Mouse (Mus musculus) stomach, embryonic 15.5 days (tissue): Measurements from ENCODE around the gene Etfbkmt. TPM values are rescaled to one million over a fixed set of nuclear protein-coding genes. Genes with fewer than 3 reads are reported as not detected.
"Not testable (repeated sequence)": the region's sequence is repeated elsewhere in the genome, so short reads cannot be mapped to it uniquely, and the experiment has no call there.

Source experiments
- ATAC-seq: fragments of 200-750 bp; cut with Nextera tagmentation; 2 replicates; pipeline ENCODE4 v1.8.0; 2017; ENCODE audit warnings: low read depth, moderate number of reproducible peaks, moderate TSS enrichment; ENCODE audit not compliant: insufficient read depth, low FRiP score
- H3K27ac ChIP-seq: fragments of 300-500 bp; sonication (generic); 2 replicates; pipeline ENCODE4 v1.5.1; 2015; ENCODE audit warnings: mild to moderate bottlenecking, inconsistent platforms
- H3K27me3 ChIP-seq: fragments of 300-500 bp; sonication (generic); replicated peaks from 2 replicates; pipeline ENCODE4 v1.6.1; 2015; ENCODE audit warnings: inconsistent platforms
- H3K36me3 ChIP-seq: fragments of 300-500 bp; sonication (generic); 2 replicates; pipeline ENCODE4 v1.6.1; 2015; ENCODE audit warnings: inconsistent platforms
- H3K4me1 ChIP-seq: fragments of 300-500 bp; sonication (generic); 2 replicates; pipeline ENCODE4 v1.6.1; 2015; ENCODE audit warnings: inconsistent platforms
- H3K4me2 ChIP-seq: fragments of 300-500 bp; sonication (generic); 2 replicates; pipeline ENCODE4 v1.6.1; 2015; ENCODE audit warnings: mild to moderate bottlenecking, inconsistent platforms
- H3K4me3 ChIP-seq: fragments of 300-500 bp; sonication (generic); replicated peaks from 2 replicates; pipeline ENCODE4 v1.5.1; 2015; ENCODE audit warnings: inconsistent platforms
- H3K9ac ChIP-seq: fragments of 300-500 bp; sonication (generic); 2 replicates; pipeline ENCODE4 v1.6.1; 2015; ENCODE audit warnings: inconsistent platforms
- H3K9me3 ChIP-seq: fragments of 300-500 bp; sonication (generic); 2 replicates; pipeline ENCODE4 v1.6.1; 2016; ENCODE audit warnings: inconsistent platforms
- WGBS: fragments of 180-500 bp; shearing (Covaris S2); methylation state at CpG from one replicate; pipeline ENCODE4 v1.1.7; 2015; 5-methylcytosine and 5-hydroxymethylcytosine counted together
- polyA plus RNA-seq: library from polyadenylated mRNA; unstranded; fragments of >200 nt; fragmentation: Nextera tagmentation; extraction: Ambion mirVana; gene quantifications from 2 replicates; pipeline ENCODE4 v1.2.1, GENCODE M21; 2015

The Etfbkmt gene
- polyA plus RNA-seq, 1 experiment from 2014 or later = 16.7 TPM

DNA sequence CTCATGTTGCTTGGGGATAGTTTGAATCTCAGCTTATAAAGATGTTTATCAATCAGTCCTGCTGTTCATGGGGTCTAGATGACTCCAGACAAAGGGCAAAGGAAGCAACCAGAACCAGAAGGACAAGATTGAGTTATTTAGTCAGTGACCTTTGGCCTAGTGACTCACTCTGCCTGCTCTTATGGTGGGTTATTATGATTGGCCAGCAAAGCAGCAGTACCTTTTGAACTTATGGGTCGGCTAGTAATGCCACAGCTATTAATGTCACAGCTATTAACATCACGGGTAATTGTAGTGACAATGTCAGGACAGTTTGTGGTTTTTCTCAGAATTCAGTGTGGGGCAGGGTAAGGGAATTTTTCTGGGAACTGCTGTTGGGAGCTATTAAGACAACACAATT, 1.7 kb upstream of the Etfbkmt start:
- no peak for ATAC-seq
- H3K4me1 ChIP-seq = no peaks in the 10 kb centered on the region
- no peak overlapping the region for H3K9ac ChIP-seq
- no peaks in the 10 kb centered on the region for H3K9me3 ChIP-seq
- no peak overlapping the region for H3K27ac ChIP-seq
- no peak overlapping the region for H3K4me3 ChIP-seq
- H3K36me3 ChIP-seq = no peaks in the 10 kb centered on the region
- 58% methylated on average over 2 of the region's 2 CpGs for WGBS
- H3K4me2 ChIP-seq = no peak overlapping the region
- H3K27me3 ChIP-seq = no peaks in the 10 kb centered on the region

DNA sequence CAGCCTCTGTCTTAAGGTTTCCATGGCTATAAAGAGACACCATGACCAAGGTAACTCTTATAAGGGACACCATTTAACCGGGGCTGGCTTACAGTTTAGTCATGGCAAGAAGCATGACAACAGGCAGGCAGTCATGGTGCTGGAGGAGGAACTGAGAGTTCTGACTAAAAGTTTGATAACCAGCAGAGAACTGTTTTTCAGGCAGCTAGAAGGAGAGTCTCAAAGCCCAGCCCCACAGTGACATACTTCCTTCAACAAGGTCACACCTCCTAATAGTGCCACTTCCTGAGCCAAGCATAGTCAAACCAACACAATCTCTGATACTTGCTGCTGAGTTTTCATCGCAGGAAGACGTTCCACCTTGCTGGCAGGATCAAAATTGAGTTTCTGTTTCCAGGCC, 638 bp upstream of the Etfbkmt start:
- 90% methylated on average over 3 of the region's 3 CpGs for WGBS

DNA sequence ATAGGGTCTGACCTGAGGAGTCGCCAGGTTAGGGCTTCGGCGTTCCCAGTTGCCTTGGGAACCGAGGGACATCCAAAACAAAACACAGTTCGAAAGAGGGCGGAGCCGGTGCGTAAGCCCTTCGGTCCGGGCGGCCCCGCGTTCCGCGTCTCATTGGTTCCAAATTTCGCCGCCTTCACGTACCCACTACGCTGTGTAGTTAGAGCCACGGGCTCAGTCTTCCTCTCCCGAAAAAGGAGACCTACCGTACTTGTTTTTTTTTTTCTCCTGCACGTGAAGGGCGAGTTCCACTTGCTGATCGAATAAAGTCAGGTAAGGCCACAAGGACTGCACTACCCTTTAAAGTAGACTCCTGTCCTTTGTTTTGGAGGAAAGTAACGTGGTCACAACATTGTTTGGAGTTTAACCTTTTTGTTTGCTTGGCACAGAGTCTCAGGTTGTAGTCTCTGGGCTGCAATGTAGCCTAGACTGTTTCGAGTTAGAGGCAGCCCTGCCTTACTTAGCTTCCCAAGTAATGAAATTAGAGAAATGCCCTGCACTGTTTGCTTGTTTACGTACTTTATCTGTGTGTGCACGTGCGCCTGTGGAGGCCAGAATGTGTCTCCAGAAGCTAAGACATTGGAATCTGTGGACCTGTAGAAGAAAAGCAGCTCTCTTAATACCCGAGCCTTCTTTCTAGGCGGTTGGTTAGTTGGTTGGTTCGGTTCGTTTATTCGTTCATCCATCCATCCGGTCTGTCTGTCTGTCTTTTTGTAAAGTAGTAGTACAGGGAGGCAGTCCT, 1.9 kb downstream of the Etfbkmt start:
- 5% methylated on average over 36 of the region's 36 CpGs for WGBS
- peak; percentile 96 for ATAC-seq
- Histone ChIP-seq H3K4me2 (peak overlapping the region; percentile 63), H3K36me3 (peaks cover 13% of the 10 kb centered on the region), H3K27me3 (no peaks in the 10 kb centered on the region), H3K4me3 (peak overlapping the region; percentile 55), H3K9me3 (no peaks in the 10 kb centered on the region), H3K27ac (peak overlapping the region; percentile 71), H3K9ac (peak overlapping the region; percentile 50), H3K4me1 (no peaks in the 10 kb centered on the region)

More for the DNA sequence above, 638 bp upstream of the Etfbkmt start:
- H3K9ac ChIP-seq = no peak overlapping the region
- H3K27me3 ChIP-seq = no peaks in the 10 kb centered on the region
- H3K9me3 ChIP-seq = no peaks in the 10 kb centered on the region
- H3K27ac ChIP-seq = no peak overlapping the region
- H3K36me3 ChIP-seq = 0 out of 2 replicates have a peak, but pooled peaks cover under 1% of the 10 kb centered on the region
- no peak overlapping the region for H3K4me2 ChIP-seq
- ATAC-seq = no peak
- H3K4me3 ChIP-seq = no peak overlapping the region
- H3K4me1 ChIP-seq = no peaks in the 10 kb centered on the region

DNA sequence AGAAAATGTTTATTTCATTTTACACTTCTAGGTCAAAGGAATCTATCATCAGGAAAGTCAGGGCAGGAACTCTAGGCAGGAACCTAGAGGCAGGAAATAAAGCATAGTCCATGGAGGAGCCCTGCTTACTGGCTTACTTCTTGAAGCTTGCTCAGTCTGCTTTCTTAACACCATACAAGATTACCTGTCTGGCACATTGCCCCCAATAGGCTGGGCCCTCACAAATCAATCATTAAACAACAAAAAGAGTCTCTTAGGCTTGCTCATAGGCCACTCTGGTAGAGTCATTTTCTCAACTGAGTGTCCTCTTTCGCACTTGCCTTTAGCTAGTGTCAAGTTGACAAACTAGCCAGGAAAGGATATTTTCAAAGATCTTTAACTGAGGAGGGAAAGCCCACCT, 5.5 kb downstream of the Etfbkmt start:
- 91% methylated on average over 1 of the region's 1 CpGs for WGBS
- Histone ChIP-seq H3K36me3 (peaks cover 13% of the 10 kb centered on the region), H3K27ac (no peak overlapping the region), H3K27me3 (no peaks in the 10 kb centered on the region), H3K4me3 (no peak overlapping the region), H3K9me3 (no peaks in the 10 kb centered on the region), H3K9ac (no peak overlapping the region), H3K4me1 (no peaks in the 10 kb centered on the region), H3K4me2 (no peak overlapping the region)
- ATAC-seq = no peak

DNA sequence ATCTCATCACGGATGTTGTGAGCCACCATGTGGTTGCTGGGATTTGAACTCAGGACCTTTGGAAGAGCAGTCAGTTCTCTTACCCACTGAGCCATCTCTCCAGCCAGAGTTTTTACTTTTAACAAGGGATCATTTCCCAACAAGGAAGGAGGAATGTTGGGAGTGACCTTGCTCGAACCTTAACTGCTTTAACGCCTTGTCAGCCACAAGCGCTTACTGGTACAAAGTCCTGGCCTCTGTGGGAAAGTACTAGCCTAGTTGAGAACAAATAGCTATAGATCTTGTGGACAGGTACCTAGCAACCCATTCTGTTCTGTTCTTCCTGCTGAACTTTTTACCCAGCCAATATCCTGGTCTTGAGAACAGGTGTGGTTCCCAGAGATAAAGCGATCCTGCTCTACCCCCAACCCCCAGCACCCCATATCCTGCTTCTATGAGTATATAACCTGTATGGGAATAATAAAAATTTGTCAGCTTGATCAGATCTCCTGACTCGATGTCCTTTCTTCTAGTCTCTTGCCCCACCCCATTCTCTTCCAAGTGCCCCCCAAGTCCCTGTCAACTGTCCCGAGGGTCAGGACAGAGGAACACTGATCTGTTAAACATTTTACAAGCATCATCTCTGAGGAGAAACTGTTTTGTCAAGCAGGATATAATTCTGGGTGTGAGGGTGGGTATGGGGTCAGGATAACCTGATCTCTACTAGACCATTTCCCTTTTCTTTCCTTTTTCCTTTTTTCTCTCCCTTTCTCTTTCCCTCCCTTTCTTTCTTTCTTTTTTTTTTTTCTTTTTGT, 9.0 kb downstream of the Etfbkmt start:
- H3K4me1 ChIP-seq = no peaks in the 10 kb centered on the region
- peaks cover 13% of the 10 kb centered on the region for H3K36me3 ChIP-seq
- H3K9me3 ChIP-seq = no peaks in the 10 kb centered on the region
- H3K27me3 ChIP-seq = no peaks in the 10 kb centered on the region
- H3K4me3 ChIP-seq = no peak overlapping the region
- no peak overlapping the region for H3K4me2 ChIP-seq
- H3K9ac ChIP-seq = no peak overlapping the region
- H3K27ac ChIP-seq = peak overlapping the region; percentile 55; the same call in 1 of the 2 replicates
- WGBS = 47% methylated on average over 7 of the region's 7 CpGs
- peak; percentile 88 for ATAC-seq

DNA sequence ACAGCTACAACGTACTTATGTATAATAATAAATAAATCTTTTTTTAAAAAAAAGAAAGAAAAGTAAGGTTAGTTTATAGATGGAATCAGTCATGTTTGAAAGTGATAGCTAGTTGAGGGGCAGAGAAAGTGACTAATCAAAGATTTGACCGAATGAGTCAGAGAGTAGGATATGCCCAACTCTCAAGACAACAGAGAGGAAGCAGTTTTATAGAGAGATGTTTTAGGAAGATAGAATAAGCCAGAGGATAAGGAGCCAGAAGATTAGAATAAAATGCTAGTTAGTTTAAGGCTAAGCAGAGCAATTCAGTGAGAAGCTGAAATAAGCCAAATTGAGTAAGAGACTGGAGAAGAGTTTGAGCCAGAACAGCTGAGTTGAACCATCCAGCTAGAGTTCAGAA, 12.5 kb downstream of the Etfbkmt start:
- H3K9ac ChIP-seq = no peak overlapping the region
- no peaks in the 10 kb centered on the region for H3K9me3 ChIP-seq
- H3K27me3 ChIP-seq = no peaks in the 10 kb centered on the region
- no peak overlapping the region for H3K4me2 ChIP-seq
- H3K4me3 ChIP-seq = no peak overlapping the region
- WGBS = 89% methylated on average over 2 of the region's 2 CpGs
- H3K27ac ChIP-seq = no peak overlapping the region
- no peak for ATAC-seq
- peaks cover 5% of the 10 kb centered on the region; the same call in 1 of the 2 replicates for H3K4me1 ChIP-seq
- peaks cover 3% of the 10 kb centered on the region; the same call in 1 of the 2 replicates for H3K36me3 ChIP-seq

DNA sequence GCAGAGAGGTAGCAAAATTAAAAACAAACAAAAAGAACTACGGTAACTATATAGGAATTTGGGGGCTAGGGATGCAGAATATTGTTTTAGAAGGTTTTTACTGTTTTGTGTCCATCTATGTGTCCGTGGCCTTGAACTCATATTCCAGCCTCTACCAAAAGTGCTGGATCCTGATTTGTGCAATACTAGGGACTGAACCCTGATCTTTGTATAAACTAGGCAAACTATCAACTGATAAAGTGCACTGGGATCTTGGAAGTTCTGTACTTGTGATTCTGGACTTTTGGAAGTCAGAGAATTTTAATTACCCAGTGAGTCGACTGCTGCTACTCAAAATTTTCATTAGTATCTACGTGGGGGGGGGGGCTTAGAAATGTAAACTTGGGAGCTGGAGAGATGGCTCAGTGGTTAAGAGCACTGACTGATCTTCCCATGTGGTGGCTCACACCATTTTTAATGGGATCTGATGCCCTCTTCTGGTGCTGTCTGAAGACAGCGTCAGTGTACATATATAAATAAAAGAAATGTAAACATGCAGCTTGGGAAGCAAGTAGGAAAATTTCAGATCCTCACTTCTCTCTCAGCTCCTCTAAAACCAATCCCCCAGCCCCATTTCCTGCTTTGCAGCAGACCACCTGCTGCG, 13.9 kb downstream of the Etfbkmt start:
- Histone ChIP-seq H3K27ac (peak overlapping the region; percentile 71), H3K4me1 (peaks cover 5% of the 10 kb centered on the region; the same call in 1 of the 2 replicates), H3K9ac (no peak overlapping the region), H3K4me3 (no peak overlapping the region), H3K27me3 (no peaks in the 10 kb centered on the region), H3K9me3 (no peaks in the 10 kb centered on the region), H3K4me2 (no peak overlapping the region), H3K36me3 (peaks cover 3% of the 10 kb centered on the region; the same call in 1 of the 2 replicates)
- ATAC-seq = no peak
- 33% methylated on average over 6 of the region's 6 CpGs for WGBS

DNA sequence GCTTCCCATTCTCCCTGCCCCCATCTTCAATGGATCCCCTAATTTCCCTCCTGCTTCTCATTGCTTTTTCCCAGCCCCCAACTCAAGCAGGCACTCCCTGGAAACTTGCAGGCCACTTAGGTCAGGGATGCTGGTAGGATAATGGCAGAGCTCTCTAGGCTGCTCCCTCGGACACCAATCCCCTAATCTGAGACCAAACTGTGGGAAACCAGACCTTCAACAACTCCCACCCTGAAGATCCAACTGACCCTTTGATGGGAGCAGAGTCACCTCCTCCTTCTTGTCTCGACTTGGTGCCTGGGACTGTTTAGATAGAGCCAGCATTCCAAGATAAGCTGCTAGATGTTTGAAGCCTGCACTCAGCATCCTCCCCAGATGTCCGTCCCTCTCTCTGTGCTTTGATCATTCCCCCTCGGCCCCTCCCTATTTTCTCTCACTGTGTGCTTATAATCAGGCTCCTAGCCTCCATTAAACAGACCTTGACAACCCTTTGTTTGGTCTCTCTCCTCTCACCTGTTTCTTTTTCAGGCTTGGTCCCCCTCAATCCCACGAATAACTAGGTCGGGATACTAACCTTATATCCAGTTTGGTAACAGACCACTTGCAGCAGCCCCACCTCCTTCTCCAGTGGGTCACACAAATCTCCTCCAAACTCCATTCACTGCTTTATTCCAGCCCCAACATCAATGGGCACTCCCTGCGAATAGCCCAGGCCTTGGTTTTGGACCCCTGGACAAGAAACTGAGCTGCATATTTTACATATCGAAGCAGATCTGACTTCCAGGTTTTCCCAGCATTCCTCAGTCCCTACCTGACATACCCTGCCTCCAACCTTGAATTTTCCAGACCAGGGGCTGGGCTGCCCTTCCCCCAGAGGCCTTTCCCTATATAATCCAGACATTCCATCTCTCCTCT, 14.7 kb downstream of the Etfbkmt start:
- Histone ChIP-seq H3K9ac (no peak overlapping the region), H3K4me1 (peaks cover 5% of the 10 kb centered on the region; the same call in 1 of the 2 replicates), H3K36me3 (peaks cover 3% of the 10 kb centered on the region; the same call in 1 of the 2 replicates), H3K4me2 (no peak overlapping the region), H3K4me3 (no peak overlapping the region), H3K27ac (peak overlapping the region; percentile 71), H3K27me3 (no peaks in the 10 kb centered on the region), H3K9me3 (no peaks in the 10 kb centered on the region)
- WGBS = 13% methylated on average over 8 of the region's 8 CpGs
- ATAC-seq = no peak

DNA sequence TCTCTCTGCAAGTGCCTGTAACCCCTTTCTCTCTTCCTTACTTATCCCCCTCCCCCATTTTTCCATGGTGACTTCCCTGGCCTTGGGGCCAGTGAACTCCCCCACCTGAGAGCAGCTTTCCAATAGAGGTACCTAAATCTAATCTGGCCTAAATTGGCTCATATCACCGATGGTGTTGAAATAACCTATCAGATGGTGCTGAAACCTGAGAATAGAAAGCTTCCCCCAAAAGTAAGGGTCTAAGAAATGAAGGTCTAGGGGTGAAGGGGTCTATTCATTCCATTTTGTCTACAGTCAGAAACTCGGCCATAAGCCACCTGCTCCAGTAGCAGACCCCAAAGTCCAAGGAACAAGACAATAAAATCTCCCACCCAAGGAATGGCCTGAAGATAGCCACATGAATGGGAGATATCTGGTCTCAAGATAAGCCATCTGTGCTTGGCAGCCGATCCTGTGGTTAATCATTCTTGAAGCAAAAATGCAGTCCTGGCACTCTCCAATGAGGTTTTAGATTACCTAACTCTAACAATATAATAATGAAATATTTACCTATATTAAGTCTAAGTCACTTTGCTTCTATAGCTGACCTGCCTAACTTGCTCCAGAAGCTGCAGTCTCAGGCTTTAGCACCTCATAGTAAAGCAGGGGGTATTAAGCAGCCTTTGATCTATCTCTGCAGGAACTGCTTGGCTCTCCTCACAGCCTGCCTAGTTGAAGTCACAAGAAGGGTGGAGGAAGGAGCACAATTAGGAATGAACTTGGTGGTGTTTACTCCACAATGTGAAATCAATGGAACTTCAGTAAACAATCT, 15.6 kb downstream of the Etfbkmt start:
- peak; percentile 74 for ATAC-seq
- WGBS = 33% methylated on average over 3 of the region's 3 CpGs
- Histone ChIP-seq H3K4me1 (peaks cover 5% of the 10 kb centered on the region; the same call in 1 of the 2 replicates), H3K36me3 (peaks cover 5% of the 10 kb centered on the region; the same call in 1 of the 2 replicates), H3K27ac (peak overlapping the region; percentile 71), H3K4me2 (no peak overlapping the region), H3K4me3 (no peak overlapping the region), H3K9ac (no peak overlapping the region), H3K9me3 (no peaks in the 10 kb centered on the region), H3K27me3 (no peaks in the 10 kb centered on the region)

DNA sequence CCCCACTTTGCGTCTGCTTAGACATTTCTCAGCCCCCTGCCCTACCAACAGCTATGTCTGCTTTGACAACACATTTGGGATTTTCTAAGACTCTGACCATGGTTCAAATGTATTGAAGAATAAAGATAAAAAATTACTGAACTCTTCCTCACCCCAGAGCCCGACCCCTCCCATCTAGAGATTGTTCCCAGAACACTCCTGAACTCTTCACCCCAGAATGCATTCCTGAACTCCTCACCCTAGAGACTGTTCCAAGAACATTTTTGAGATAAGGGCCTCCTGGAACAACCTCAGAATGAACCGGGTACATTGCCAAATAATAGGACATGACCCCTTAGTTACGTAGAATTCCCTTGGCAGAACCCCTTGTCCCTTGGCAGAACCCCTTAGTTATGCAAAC, 27.4 kb downstream of the Etfbkmt start:
- not testable (repeated sequence) for H3K9ac ChIP-seq, H3K27ac ChIP-seq, H3K4me3 ChIP-seq, ATAC-seq, H3K9me3 ChIP-seq, H3K4me1 ChIP-seq, H3K4me2 ChIP-seq, H3K27me3 ChIP-seq
- 68% methylated on average over 4 of the region's 4 CpGs for WGBS
- H3K36me3 ChIP-seq = peaks cover 16% of the 10 kb centered on the region
